Mouse (Mus musculus): ENCODE data around the gene Gstz1.

DNA sequence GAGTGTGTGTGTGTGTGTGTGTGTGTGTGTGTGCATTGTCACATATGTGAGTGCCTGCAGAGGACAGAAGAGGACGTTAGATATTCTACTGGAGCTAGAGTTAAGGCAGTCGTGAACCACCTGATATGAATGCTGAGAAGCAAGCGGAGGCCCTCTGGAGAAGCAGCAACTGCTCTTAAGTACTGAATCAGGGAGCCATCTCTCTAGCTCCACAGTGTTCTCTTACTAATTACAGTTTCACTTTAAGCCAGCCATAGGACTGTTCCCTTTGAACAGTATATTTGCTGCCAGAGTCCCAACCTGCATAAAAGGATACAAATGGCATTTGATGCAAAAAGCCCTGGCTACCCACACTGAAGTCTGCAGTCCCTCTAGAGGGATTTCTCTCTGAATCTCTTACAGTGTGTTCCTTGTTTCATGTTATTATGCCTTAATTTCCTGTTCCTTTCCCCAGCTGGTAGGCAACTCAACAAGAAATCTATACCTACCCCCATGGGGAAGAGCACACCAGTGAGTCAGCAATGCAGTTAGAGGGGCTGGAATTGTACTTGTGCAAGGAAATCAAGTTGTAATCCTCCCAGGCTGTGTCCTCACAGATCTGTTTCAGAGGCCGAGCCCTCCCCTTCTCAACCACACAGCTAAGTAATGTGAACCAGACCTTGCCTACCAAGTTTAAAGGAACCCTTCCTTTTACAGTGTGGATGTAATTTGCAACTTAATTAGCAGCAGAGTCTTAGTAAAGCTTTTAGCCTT, 28.4 kb downstream of the Gstz1 start:
- TF ChIP-seq CTCF (IDR thresholded peaks at IDR 0.05; ENCODE audit: low read depth, low read length) (no peak), GATA1 (IDR thresholded peaks at IDR 0.05; ENCODE audit: borderline replicate concordance, low read length) (no peak), TAL1 (conservative IDR thresholded peaks at IDR 0.05; ENCODE audit: low read depth, low read length) (no peak), GATA2 (IDR thresholded peaks at IDR 0.05; ENCODE audit: borderline replicate concordance, low read depth, low read length) (no peak)

All from G1E (cell line).